Mouse (Mus musculus) MEL (cell line): Measurements from ENCODE around the gene Col19a1. TPM values are rescaled to one million over a fixed set of nuclear protein-coding genes. Genes with fewer than 3 reads are reported as not detected.
"Not testable (repeated sequence)": the region's sequence is repeated elsewhere in the genome, so short reads cannot be mapped to it uniquely, and the experiment has no call there.

ENCODE experiments used
- DNase-seq: peaks from one replicate; pipeline ENCODE4 v3.0.0; 2011; ENCODE audit warnings: low read depth, low spot score
- H3K27ac ChIP-seq: 2 replicates; pipeline ENCODE4 v1.5.1; 2012; ENCODE audit warnings: low read depth, mild to moderate bottlenecking, control low read depth, low read length, moderate library complexity; ENCODE audit not compliant: control insufficient read depth
- H3K27me3 ChIP-seq, 2 experiments: fragments of 150-350 bp in 1 of 2; sonication (generic) in 1 of 2; 2 replicates each; pipeline ENCODE4 v1.6.1; 2012; ENCODE audit warnings: low read length in 2 of 2, mild to moderate bottlenecking in 2 of 2, improper control_type of control experiment in 1 of 2, moderate library complexity in 1 of 2; ENCODE audit not compliant: insufficient read depth in 2 of 2, control insufficient read depth in 1 of 2
- H3K36me3 ChIP-seq, 2 experiments: 2 replicates each; pipeline ENCODE4 v1.6.1; 2012 to 2014; ENCODE audit warnings: low read length in 2 of 2, improper control_type of control experiment in 1 of 2, inconsistent platforms in 1 of 2, mild to moderate bottlenecking in 1 of 2; ENCODE audit not compliant: insufficient read depth in 2 of 2, control insufficient read depth in 1 of 2
- H3K4me1 ChIP-seq, 2 experiments: fragments of 150-350 bp in 1 of 2; sonication (generic) in 1 of 2; 2 replicates each; pipeline ENCODE4 v1.6.1; 2012; ENCODE audit warnings: low read length in 2 of 2, improper control_type of control experiment in 1 of 2, mild to moderate bottlenecking in 1 of 2; ENCODE audit not compliant: insufficient read depth in 2 of 2, control insufficient read depth in 1 of 2
- H3K4me3 ChIP-seq, 2 experiments: fragments of 150-350 bp in 1 of 2; sonication (generic) in 1 of 2; 2 replicates each; pipeline ENCODE4 v1.5.1; 2012; ENCODE audit warnings: low read depth in 2 of 2, low read length in 2 of 2, mild to moderate bottlenecking in 2 of 2, moderate library complexity in 2 of 2, control low read depth in 1 of 2, improper control_type of control experiment in 1 of 2; ENCODE audit not compliant: control insufficient read depth in 1 of 2, insufficient read depth in 1 of 2
- H3K79me2 ChIP-seq: 2 replicates; pipeline ENCODE4 v1.6.1; 2012; ENCODE audit warnings: mild to moderate bottlenecking, low read length, moderate library complexity; ENCODE audit not compliant: control insufficient read depth, poor library complexity, insufficient read depth
- H3K9ac ChIP-seq: 2 replicates; pipeline ENCODE4 v1.6.1; 2012; ENCODE audit warnings: low read depth, mild to moderate bottlenecking, control low read depth, low read length, moderate library complexity; ENCODE audit not compliant: control insufficient read depth, poor library complexity, severe bottlenecking
- H3K9me3 ChIP-seq: fragments of 150-350 bp; sonication (generic); replicated peaks from 2 replicates; pipeline ENCODE4 v1.6.1; 2012; ENCODE audit warnings: mild to moderate bottlenecking, low read length, improper control_type of control experiment, moderate library complexity; ENCODE audit not compliant: insufficient read depth
- CTCF ChIP-seq, 3 experiments: IDR thresholded peaks in 2 of 3; conservative IDR thresholded peaks in 1 of 3; 2 replicates each; pipeline ENCODE4 v1.5.1; 2011 to 2012; ENCODE audit warnings: low read length in 3 of 3, low read depth in 2 of 3, mild to moderate bottlenecking in 2 of 3, improper control_type of control experiment in 1 of 3, inconsistent platforms in 1 of 3, mixed read lengths in 1 of 3, moderate library complexity in 1 of 3; ENCODE audit not compliant: control insufficient read depth in 1 of 3, insufficient read depth in 1 of 3, poor library complexity in 1 of 3, severe bottlenecking in 1 of 3
- EP300 ChIP-seq, 2 experiments: IDR thresholded peaks; 2 replicates each; pipeline ENCODE4 v1.6.1; 2011; ENCODE audit warnings: improper control_type of control experiment in 2 of 2, low read length in 2 of 2, low read depth in 1 of 2, mild to moderate bottlenecking in 1 of 2
- GABPA ChIP-seq: IDR thresholded peaks from 2 replicates; pipeline ENCODE4 v1.6.1; 2012; ENCODE audit warnings: low read depth, mild to moderate bottlenecking, inconsistent platforms, low read length, improper control_type of control experiment, moderate library complexity
- KAT2A ChIP-seq: conservative IDR thresholded peaks from 2 replicates; pipeline ENCODE4 v1.6.1; 2012; ENCODE audit warnings: low read depth, low read length, improper control_type of control experiment, inconsistent platforms
- MYC ChIP-seq: IDR thresholded peaks from 2 replicates; pipeline ENCODE4 v1.6.1; 2011; ENCODE audit warnings: low read depth, mild to moderate bottlenecking, low read length, improper control_type of control experiment, moderate library complexity
- POLR2AphosphoS2 ChIP-seq: IDR thresholded peaks from 2 replicates; pipeline ENCODE4 v1.6.1; 2011; ENCODE audit warnings: low read length, improper control_type of control experiment
- SMC3 ChIP-seq: IDR thresholded peaks from 2 replicates; pipeline ENCODE4 v1.6.1; 2011; ENCODE audit warnings: low read depth, low read length, improper control_type of control experiment
- TCF12 ChIP-seq: IDR thresholded peaks from 2 replicates; pipeline ENCODE4 v1.6.1; 2014; ENCODE audit warnings: low read depth, mild to moderate bottlenecking, inconsistent platforms, low read length, improper control_type of control experiment, moderate library complexity
- UBTF ChIP-seq: IDR thresholded peaks from 2 replicates; pipeline ENCODE4 v1.6.1; 2012; ENCODE audit warnings: low read depth, mild to moderate bottlenecking, inconsistent platforms, low read length, improper control_type of control experiment, moderate library complexity, borderline replicate concordance; ENCODE audit not compliant: insufficient read depth
- polyA plus RNA-seq, 2 experiments: library from polyadenylated mRNA; stranded (reverse) in 1 of 2; unstranded in 1 of 2; fragments of >175 nt in 1 of 2; fragments of >200 nt in 1 of 2; gene quantifications; 2 replicates each; pipeline versions ENCODE4 v1.2.1 to v1.2.4; 2012; ENCODE audit warnings: low replicate concordance in 2 of 2, low read depth in 1 of 2; ENCODE audit not compliant: insufficient read length in 2 of 2, insufficient read depth in 1 of 2, missing spikeins in 1 of 2
- total RNA-seq: library from RNA; depleted of rRNA; stranded (reverse); fragments of 300-350 nt; gene quantifications from 2 replicates; pipeline ENCODE4 v1.2.3, GENCODE M21; 2012; rRNA removed

The Col19a1 gene
- not detected in 2 replicates for total RNA-seq
- polyA plus RNA-seq, result not detected

DNA sequence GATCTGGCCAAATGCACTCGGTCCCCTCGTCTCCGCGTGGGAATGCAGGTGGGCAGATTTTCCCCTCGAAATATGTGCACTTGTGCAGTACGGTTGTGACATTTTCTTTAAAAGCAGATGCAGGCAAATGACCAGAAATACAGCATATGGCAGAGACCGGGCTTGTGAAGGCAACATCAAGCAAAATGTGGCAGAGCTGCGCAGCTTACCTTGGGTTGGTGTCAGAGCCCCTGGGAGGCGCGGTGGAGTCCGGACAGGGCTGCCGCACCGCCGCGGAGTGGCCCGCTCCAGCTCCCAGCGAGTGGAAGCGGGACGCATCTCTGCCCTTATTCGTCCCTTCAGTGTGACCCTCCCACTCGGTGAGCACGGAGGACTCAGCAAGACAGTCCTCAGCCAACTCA is at the start of gene Col19a1:
TSS of gene Col19a1 (minus strand) at position 332 of the 401 bp plus-strand sequence.
- Histone ChIP-seq H3K79me2 (no peaks in the 10 kb centered on the region), H3K36me3 (no peaks in the 10 kb centered on the region), H3K9ac (no peak within 1 kb of the TSS), H3K27ac (no peak within 1 kb of the TSS), H3K4me3 (no peak within 1 kb of the TSS), H3K9me3 (no peaks in the 10 kb centered on the region), H3K27me3 (no peaks in the 10 kb centered on the region), H3K4me1 (no peaks in the 10 kb centered on the region)
- no peak for DNase-seq
- TF ChIP-seq MYC, result no peak

- Histone ChIP-seq H3K9me3 (no peaks in the 10 kb centered on the region), H3K4me1 (no peaks in the 10 kb centered on the region), H3K79me2 (no peaks in the 10 kb centered on the region), H3K27ac (no peak overlapping the region), H3K4me3 (no peak overlapping the region), H3K9ac (no peak overlapping the region), H3K27me3 (no peaks in the 10 kb centered on the region), H3K36me3 (no peaks in the 10 kb centered on the region)
- DNase-seq, result no peak
- TF ChIP-seq SMC3 (no peak), UBTF (no peak), CTCF (IDR thresholded peaks at IDR 0.05 in 2 of 3, conservative IDR thresholded peaks at IDR 0.05 in 1 of 3; ENCODE audit: control insufficient read depth in 1 of 3, insufficient read depth in 1 of 3, low read depth in 2 of 3, low read length in 3 of 3, poor library complexity in 1 of 3, severe bottlenecking in 1 of 3) (no peak), TCF12 (no peak), GABPA (no peak), KAT2A (no peak), EP300 (IDR thresholded peaks at IDR 0.05; ENCODE audit: low read depth in 1 of 2, low read length in 2 of 2) (no peak), POLR2AphosphoS2 (no peak)
These were observed 46.4 kb upstream of the Col19a1 start for GRCm38 (mm10) chr1:24633553-24634132.

GRCm38 (mm10) chr1:24612556-24612955 is 25.3 kb upstream of the Col19a1 start:
- H3K4me1 ChIP-seq, H3K27me3 ChIP-seq, H3K36me3 ChIP-seq, H3K79me2 ChIP-seq, H3K9ac ChIP-seq, DNase-seq, H3K9me3 ChIP-seq, H3K27ac ChIP-seq, H3K4me3 ChIP-seq: not testable (repeated sequence)
